Mouse (Mus musculus) forebrain, postnatal 0 days (tissue): ENCODE results near the gene Tmem17. TPM values are rescaled to one million over a fixed set of nuclear protein-coding genes. Genes with fewer than 3 reads are reported as not detected.
A peak's percentile ranks its signal among the peaks of the same experiment; 100 is the strongest.

Experiments
- ATAC-seq: fragments of 200-750 bp; cut with Nextera tagmentation; 2 replicates; pipeline ENCODE4 v1.8.0; 2017; ENCODE audit warnings: mild to moderate bottlenecking, moderate library complexity
- DNase-seq: peaks from one replicate; pipeline ENCODE4 v3.0.0-alpha.2; 2015
- H3K27ac ChIP-seq: fragments of 300-500 bp; sonication (generic); 2 replicates; pipeline ENCODE4 v1.5.1; 2014; ENCODE audit warnings: low read depth, mild to moderate bottlenecking, antibody characterized with exemption, low read length, moderate library complexity, mixed read lengths
- H3K27me3 ChIP-seq: fragments of 300-500 bp; sonication (generic); 2 replicates; pipeline ENCODE4 v1.6.1; 2014; ENCODE audit warnings: mild to moderate bottlenecking, low read length, mixed read lengths; ENCODE audit not compliant: insufficient read depth
- H3K36me3 ChIP-seq: fragments of 300-500 bp; sonication (generic); 2 replicates; pipeline ENCODE4 v1.6.1; 2014; ENCODE audit warnings: mild to moderate bottlenecking, moderate library complexity; ENCODE audit not compliant: insufficient read depth
- H3K4me1 ChIP-seq: fragments of 300-500 bp; sonication (generic); 2 replicates; pipeline ENCODE4 v1.6.1; 2014; ENCODE audit warnings: antibody characterized with exemption; ENCODE audit not compliant: insufficient read depth
- H3K4me2 ChIP-seq: fragments of 300-500 bp; sonication (generic); 2 replicates; pipeline ENCODE4 v1.6.1; 2014; ENCODE audit warnings: low read depth, mild to moderate bottlenecking, moderate library complexity
- H3K4me3 ChIP-seq: fragments of 300-500 bp; sonication (generic); 2 replicates; pipeline ENCODE4 v1.5.1; 2014; ENCODE audit warnings: low read depth, low read length, mixed read lengths
- H3K9ac ChIP-seq: fragments of 300-500 bp; sonication (generic); 2 replicates; pipeline ENCODE4 v1.6.1; 2014; ENCODE audit warnings: mild to moderate bottlenecking
- H3K9me3 ChIP-seq: fragments of 300-500 bp; sonication (generic); 2 replicates; pipeline ENCODE4 v1.6.1; 2016; ENCODE audit warnings: low read length
- CTCF ChIP-seq: sonication (generic); IDR thresholded peaks from 2 replicates; pipeline ENCODE4 v1.5.1; 2016; ENCODE audit warnings: antibody characterized with exemption, control low read depth, low read depth
- WGBS: fragments of 180-500 bp; shearing (Covaris S2); extraction: QIAGEN DNeasy Blood & Tissue Kit; methylation state at CpG from one replicate; pipeline ENCODE4 v1.1.7; 2014; 5-methylcytosine and 5-hydroxymethylcytosine counted together
- polyA plus RNA-seq: library from polyadenylated mRNA; unstranded; fragments of >200 nt; fragmentation: Nextera tagmentation; extraction: Ambion mirVana; gene quantifications from 2 replicates; pipeline ENCODE4 v1.2.1, GENCODE M21; 2015
- total RNA-seq: library from RNA; depleted of rRNA; stranded (reverse); fragments of >200 nt; gene quantifications from 2 replicates; pipeline ENCODE4 v1.2.3, GENCODE M21; 2014; rRNA removed

The Tmem17 gene
- total RNA-seq (23.3 and 25.2 TPM in 2 replicates), polyA plus RNA-seq (19.4 and 21.3 TPM in 2 replicates)

DNA sequence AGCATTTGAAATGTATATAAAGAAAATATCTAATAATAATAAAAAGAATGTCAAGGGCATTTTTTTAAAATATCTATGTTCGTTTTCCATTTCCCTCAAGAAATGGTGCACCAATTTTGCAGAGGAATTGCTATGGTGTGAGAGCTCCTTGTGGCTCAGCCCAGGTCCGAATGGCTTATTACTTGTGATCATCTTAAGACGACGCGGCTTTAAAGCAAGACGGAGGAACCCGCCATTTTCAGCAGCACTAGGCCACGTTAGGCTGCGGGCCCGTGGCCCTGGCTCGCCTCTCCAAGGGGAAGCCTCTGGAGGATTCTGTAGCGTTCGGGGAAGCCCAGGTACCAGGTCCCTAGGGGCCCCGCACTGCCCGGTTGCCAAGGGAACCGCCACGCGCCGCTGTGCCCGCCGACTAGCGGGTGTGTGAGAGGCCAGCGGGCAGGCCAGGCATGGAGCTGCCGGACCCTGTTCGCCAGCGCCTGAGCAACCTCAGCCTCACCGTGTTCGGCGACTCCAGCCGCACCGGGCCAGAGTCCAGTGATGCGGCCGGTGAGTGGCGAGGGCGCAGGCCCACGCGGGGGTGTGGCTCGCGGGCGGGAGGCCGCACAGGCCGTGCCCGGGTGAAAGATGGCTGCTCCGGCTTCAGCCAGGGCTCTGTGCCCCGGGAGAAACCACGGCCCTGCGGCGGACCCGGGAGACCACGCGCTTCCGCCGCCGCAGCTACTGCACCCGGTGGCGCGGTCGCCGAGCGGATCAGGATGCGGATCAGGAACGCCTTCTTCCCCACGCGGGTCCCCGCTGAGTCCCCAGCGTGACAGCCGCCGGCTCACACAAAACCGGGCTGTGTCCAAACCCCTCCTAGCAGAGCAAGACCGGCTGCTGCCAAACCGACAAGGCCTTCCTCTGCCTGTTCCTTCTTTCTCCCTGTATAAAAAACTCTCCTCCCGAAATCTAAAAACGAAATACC lies at the start of gene Tmem17:
Tmem17 (plus strand) TSS at position 51 of the 964 bp plus-strand sequence.
- H3K27ac ChIP-seq = peak within 1 kb of the TSS; percentile 98
- H3K27me3 ChIP-seq = no peaks in the 10 kb centered on the region
- DNase-seq (peak; percentile 84), ATAC-seq (peak; percentile 93)
- no peaks in the 10 kb centered on the region for H3K4me1 ChIP-seq
- H3K36me3 ChIP-seq = no peaks in the 10 kb centered on the region; the same call in 1 of the 2 replicates
- 2% methylated on average over 71 of the region's 73 CpGs for WGBS
- peak within 1 kb of the TSS; percentile 97 for H3K9ac ChIP-seq
- TF ChIP-seq CTCF = peak; percentile 31
- H3K4me2 ChIP-seq = peak within 1 kb of the TSS; percentile 66
- H3K9me3 ChIP-seq = no peaks in the 10 kb centered on the region
- H3K4me3 ChIP-seq = peak within 1 kb of the TSS; percentile 69

DNA sequence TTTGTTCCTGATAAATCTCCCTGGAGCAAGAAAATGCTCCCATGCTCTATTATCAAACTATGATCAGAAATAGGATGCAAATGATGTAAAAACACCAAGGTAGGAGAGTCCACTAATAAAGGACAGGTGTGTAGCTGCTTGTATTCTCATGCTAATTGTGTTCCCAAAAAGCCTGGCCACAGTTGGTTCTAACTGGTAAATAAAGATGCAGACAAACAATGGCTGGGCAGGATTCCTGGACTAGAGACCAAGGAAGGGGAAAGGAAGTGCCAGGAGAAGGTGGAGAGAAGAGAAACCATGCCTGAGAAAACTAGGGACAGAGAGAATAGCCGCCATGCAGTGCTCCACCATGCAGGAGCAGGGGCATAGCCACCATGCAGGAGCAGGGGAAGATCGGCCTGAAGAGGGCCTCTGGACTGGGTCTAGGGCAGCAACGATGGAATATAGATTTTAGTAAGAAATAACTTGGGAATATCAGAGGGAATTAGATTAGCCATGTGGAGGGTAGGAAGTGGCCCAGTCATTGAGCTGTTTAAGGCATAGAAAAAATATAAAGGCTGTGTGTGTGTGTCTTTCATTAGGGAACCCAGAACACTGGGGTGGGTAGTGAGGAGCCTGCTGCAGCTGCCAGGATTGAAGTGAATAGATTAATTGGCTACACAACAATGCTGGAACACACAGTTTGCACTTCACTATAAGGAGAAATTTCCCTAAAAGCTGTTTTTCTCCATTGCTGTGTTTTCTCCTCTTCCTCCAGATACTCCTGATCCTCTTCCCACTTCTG lies 31.9 kb upstream of the Tmem17 start:
- ATAC-seq = peak; percentile 29; the same call in 1 of the 2 replicates
- no peak for DNase-seq

DNA sequence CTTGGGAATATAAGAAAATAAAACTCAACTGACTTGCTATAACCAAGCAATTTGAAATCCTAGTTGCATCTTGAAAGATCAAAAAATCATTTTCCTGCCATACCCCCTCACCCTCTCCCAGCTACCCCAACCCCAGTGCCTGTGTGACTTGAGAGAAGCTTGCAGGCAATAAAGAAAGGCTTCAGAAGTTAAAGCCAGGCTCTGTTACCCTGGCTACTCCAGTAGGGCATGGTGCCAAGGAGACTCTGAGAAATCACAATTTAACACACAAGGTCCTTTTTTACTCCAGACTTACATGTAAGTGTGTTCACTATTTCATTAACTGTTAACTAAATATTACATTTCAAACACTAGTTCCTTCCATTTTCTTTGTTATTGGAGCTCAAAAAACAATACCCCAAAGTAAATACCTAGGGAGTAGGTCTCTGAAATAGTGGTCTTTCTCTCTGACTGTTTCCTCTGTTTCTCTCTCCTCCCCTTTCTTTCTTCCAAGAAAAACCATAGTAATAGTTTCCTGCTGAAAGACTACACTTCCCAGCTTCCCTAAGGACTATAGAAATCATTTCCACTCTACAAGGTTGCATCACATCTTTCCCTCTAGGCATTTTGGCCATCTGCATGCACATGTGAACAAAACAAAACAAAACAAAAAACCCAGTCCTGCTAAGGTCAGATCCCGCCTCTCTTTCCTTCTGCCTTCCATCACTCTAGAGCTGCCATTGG lies 30.1 kb upstream of the Tmem17 start:
- Histone ChIP-seq H3K9ac (no peak overlapping the region), H3K4me2 (no peak overlapping the region), H3K9me3 (no peaks in the 10 kb centered on the region), H3K36me3 (no peaks in the 10 kb centered on the region), H3K27me3 (no peaks in the 10 kb centered on the region), H3K4me1 (0 out of 2 replicates have a peak, but pooled peaks cover 11% of the 10 kb centered on the region), H3K27ac (no peak overlapping the region), H3K4me3 (no peak overlapping the region)
- no peak for TF ChIP-seq CTCF
- 67% methylated on average over 1 of the region's 1 CpGs for WGBS
- ATAC-seq = no peak
- DNase-seq = no peak

More for the DNA sequence above, 31.9 kb upstream of the Tmem17 start:
- Histone ChIP-seq H3K27me3 (no peaks in the 10 kb centered on the region), H3K4me2 (no peak overlapping the region), H3K9me3 (no peaks in the 10 kb centered on the region), H3K36me3 (no peaks in the 10 kb centered on the region), H3K9ac (no peak overlapping the region), H3K4me3 (no peak overlapping the region), H3K4me1 (0 out of 2 replicates have a peak, but pooled peaks cover 11% of the 10 kb centered on the region), H3K27ac (no peak overlapping the region)
- no peak for TF ChIP-seq CTCF
- 42% methylated on average over 3 of the region's 3 CpGs for WGBS

DNA sequence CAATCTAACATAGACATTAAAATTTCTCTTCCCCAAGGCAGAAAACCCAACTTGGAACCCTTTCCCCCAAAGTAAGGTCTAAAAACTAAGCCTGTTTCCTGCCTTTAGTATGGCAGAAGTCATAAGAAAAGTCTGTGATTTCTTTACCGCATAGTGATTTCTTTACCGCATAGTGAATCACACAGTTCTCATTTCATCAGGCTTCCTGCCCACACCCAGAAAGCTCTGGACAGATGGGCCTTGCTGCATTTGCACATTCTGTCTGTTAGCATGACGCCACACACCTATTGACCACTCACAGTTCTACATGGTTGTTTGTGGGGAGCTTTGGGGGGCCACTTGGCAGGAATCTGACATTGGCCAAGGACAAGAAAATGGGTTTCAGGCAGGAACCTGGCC lies 29.5 kb upstream of the Tmem17 start:
- H3K4me1 ChIP-seq = 0 out of 2 replicates have a peak, but pooled peaks cover 11% of the 10 kb centered on the region
- H3K36me3 ChIP-seq = no peaks in the 10 kb centered on the region
- H3K4me3 ChIP-seq = no peak overlapping the region
- no peaks in the 10 kb centered on the region for H3K27me3 ChIP-seq
- 73% methylated on average over 3 of the region's 3 CpGs for WGBS
- ATAC-seq = no peak
- no peak overlapping the region for H3K27ac ChIP-seq
- H3K4me2 ChIP-seq = no peak overlapping the region
- no peak overlapping the region for H3K9ac ChIP-seq
- DNase-seq = no peak
- H3K9me3 ChIP-seq = no peaks in the 10 kb centered on the region
- TF ChIP-seq CTCF = no peak

DNA sequence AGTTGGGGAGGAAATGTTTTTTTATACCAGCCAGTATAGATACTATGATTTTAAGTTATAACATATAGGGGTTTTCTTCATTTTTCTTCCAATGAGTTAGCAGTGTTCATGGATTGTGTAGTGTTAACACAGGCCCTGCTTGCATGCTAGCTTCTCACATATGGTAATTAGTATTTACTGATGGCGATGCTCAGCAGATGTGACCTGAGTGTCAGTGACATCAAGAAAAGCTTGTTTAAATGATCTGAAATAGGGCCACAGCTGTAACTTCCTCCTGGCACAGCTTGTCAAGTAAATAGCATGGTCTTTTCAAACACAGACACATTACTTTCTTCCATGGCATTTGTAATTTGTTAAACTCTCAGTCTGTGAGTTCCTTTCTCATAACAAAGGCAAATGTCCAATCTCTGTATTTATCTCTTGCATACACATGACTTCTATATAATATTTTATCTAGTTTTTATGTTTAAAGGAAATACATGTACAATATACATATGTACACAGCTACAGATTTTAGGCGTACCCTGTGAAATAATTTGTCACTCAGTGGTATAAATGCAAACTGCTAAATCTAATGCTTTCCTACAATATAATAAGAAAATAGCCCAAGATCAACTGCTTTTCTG lies 18.1 kb upstream of the Tmem17 start:
- Histone ChIP-seq H3K4me1 (no peaks in the 10 kb centered on the region), H3K27me3 (no peaks in the 10 kb centered on the region), H3K4me3 (no peak overlapping the region), H3K9me3 (no peaks in the 10 kb centered on the region), H3K27ac (no peak overlapping the region), H3K36me3 (no peaks in the 10 kb centered on the region), H3K9ac (no peak overlapping the region), H3K4me2 (no peak overlapping the region)
- DNase-seq = no peak
- 55% methylated on average over 2 of the region's 2 CpGs for WGBS
- ATAC-seq = peak; percentile 45; the same call in 1 of the 2 replicates
- no peak for TF ChIP-seq CTCF

GRCm38 (mm10) chr11:22494941-22495340 lies 16.9 kb upstream of the Tmem17 start:
- H3K4me2 ChIP-seq = no peak overlapping the region
- H3K9ac ChIP-seq = no peak overlapping the region
- H3K4me3 ChIP-seq = no peak overlapping the region
- ATAC-seq = no peak
- H3K27me3 ChIP-seq = no peaks in the 10 kb centered on the region
- DNase-seq = no peak
- H3K27ac ChIP-seq = no peak overlapping the region
- no peak for TF ChIP-seq CTCF
- H3K36me3 ChIP-seq = no peaks in the 10 kb centered on the region
- no peaks in the 10 kb centered on the region for H3K9me3 ChIP-seq
- H3K4me1 ChIP-seq = 0 out of 2 replicates have a peak, but pooled peaks cover 3% of the 10 kb centered on the region
